Mouse (Mus musculus): ENCODE measurements around the gene Chchd6.
A peak's percentile ranks its signal among the peaks of the same experiment; 100 is the strongest.

The Chchd6 gene

GRCm38 (mm10) chr6:89510154-89510553 lies 85.3 kb downstream of the Chchd6 start:
- no peak for DNase-seq (ENCODE audit: low read depth, low spot score)

GRCm38 (mm10) chr6:89508725-89509124 lies 86.7 kb downstream of the Chchd6 start:
- peak; percentile 49 for DNase-seq (ENCODE audit: low read depth, low spot score)

- DNase-seq (ENCODE audit: low read depth, low spot score): no peak
These were observed 87.2 kb downstream of the Chchd6 start for GRCm38 (mm10) chr6:89508263-89508662.

- DNase-seq (ENCODE audit: low read depth, low spot score): no peak
These were observed 95.5 kb downstream of the Chchd6 start for GRCm38 (mm10) chr6:89499961-89500360.

- no peak for DNase-seq (ENCODE audit: low read depth, low spot score)
These were observed 96.5 kb downstream of the Chchd6 start for GRCm38 (mm10) chr6:89498764-89499516.

GRCm38 (mm10) chr6:89496916-89497315 lies 98.5 kb downstream of the Chchd6 start:
- DNase-seq (ENCODE audit: low read depth, low spot score): no peak

- DNase-seq (ENCODE audit: low read depth, low spot score): no peak
These were observed 103.1 kb downstream of the Chchd6 start for GRCm38 (mm10) chr6:89492368-89492767.

GRCm38 (mm10) chr6:89490369-89490768 lies 105.1 kb downstream of the Chchd6 start:
- no peak for DNase-seq (ENCODE audit: low read depth, low spot score)

- DNase-seq (ENCODE audit: low read depth, low spot score): no peak
These were observed 105.9 kb downstream of the Chchd6 start for GRCm38 (mm10) chr6:89489533-89489932.

- no peak for DNase-seq (ENCODE audit: low read depth, low spot score)
These were observed 109.4 kb downstream of the Chchd6 start for GRCm38 (mm10) chr6:89486055-89486454.

GRCm38 (mm10) chr6:89481192-89481591 lies 114.3 kb downstream of the Chchd6 start:
- no peak for DNase-seq (ENCODE audit: low read depth, low spot score)

GRCm38 (mm10) chr6:89467908-89468307 lies 127.5 kb downstream of the Chchd6 start:
- no peak for DNase-seq (ENCODE audit: low read depth, low spot score)

GRCm38 (mm10) chr6:89467290-89467689 lies 128.2 kb downstream of the Chchd6 start:
- DNase-seq (ENCODE audit: low read depth, low spot score): no peak

- no peak for DNase-seq (ENCODE audit: low read depth, low spot score)
These were observed 128.6 kb downstream of the Chchd6 start for GRCm38 (mm10) chr6:89466875-89467274.

- no peak for DNase-seq (ENCODE audit: low read depth, low spot score)
These were observed 129.3 kb downstream of the Chchd6 start for GRCm38 (mm10) chr6:89466053-89466708.

GRCm38 (mm10) chr6:89462223-89462760 lies 133.2 kb downstream of the Chchd6 start:
- no peak for DNase-seq (ENCODE audit: low read depth, low spot score)

GRCm38 (mm10) chr6:89461250-89462222 lies 133.9 kb downstream of the Chchd6 start:
- DNase-seq (ENCODE audit: low read depth, low spot score): no peak

- DNase-seq (ENCODE audit: low read depth, low spot score): no peak
These were observed 135.8 kb downstream of the Chchd6 start for GRCm38 (mm10) chr6:89459634-89460033.

- no peak for DNase-seq (ENCODE audit: low read depth, low spot score)
These were observed 137.9 kb downstream of the Chchd6 start for GRCm38 (mm10) chr6:89457601-89458000.

- no peak for DNase-seq (ENCODE audit: low read depth, low spot score)
These were observed 139.0 kb downstream of the Chchd6 start for GRCm38 (mm10) chr6:89456409-89456961.

GRCm38 (mm10) chr6:89455523-89456000 lies 139.9 kb downstream of the Chchd6 start:
- no peak for DNase-seq (ENCODE audit: low read depth, low spot score)
